ENCODE assay signal across 8 mouse cellular contexts in genomic region chr10:105238291-105238690, GRCm38 (mm10).
DNase-seq lines count a peak whose midpoint lies in the region; ATAC-seq and TF ChIP-seq lines count a peak whose summit lies in the region.
"Not testable (repeated sequence)": the region's sequence is repeated elsewhere in the genome, so short reads cannot be mapped to it uniquely, and the experiment has no call there.

No protein-coding gene starts in this region.

- not testable (repeated sequence) for H3K36me3 ChIP-seq in lung, embryonic 14.5 days (ENCODE audit: insufficient read depth)

- H3K4me3 ChIP-seq in lung, embryonic 14.5 days (ENCODE audit: low read depth, low read length), result not testable (repeated sequence)

- 93% methylated on average over 22 of the region's 22 CpGs for WGBS in lung, embryonic 14.5 days

- not testable (repeated sequence) for TF ChIP-seq CTCF in lung, embryonic 14.5 days (IDR thresholded peaks at IDR 0.05; ENCODE audit: low read depth)

- not testable (repeated sequence) for H3K9me3 ChIP-seq in lung, embryonic 14.5 days (ENCODE audit: low read depth, low read length)

- not testable (repeated sequence) for H3K4me2 ChIP-seq in lung, embryonic 14.5 days

- H3K27ac ChIP-seq in lung, embryonic 14.5 days (ENCODE audit: low read depth), result not testable (repeated sequence)

- peak; percentile 81 for DNase-seq in CD4-positive, CD25-positive, alpha-beta regulatory T cell, adult 2 months (ENCODE audit: low read depth, low spot score)
- DNase-seq in adrenal gland, postnatal 25 days, result peak; percentile 56
- peak; percentile 36 for DNase-seq in embryo, embryonic 10.5 days (ENCODE audit: low spot score)
- peak; percentile 9 for DNase-seq in heart, adult 8-10 months (ENCODE audit: low spot score)
- DNase-seq in layer of hippocampus, adult 11-12 months (ENCODE audit: low spot score), result peak; percentile 20
- peak; percentile 25 for DNase-seq in lung, embryonic 14.5 days
- peak; percentile 24 for DNase-seq in right cerebral cortex, postnatal 14 days
- peak; percentile 25 for DNase-seq in thymus, postnatal 25 days

- not testable (repeated sequence) for H3K27me3 ChIP-seq in lung, embryonic 14.5 days (ENCODE audit: insufficient read depth, low read length)

- ATAC-seq in lung, embryonic 14.5 days (ENCODE audit: insufficient read depth), result not testable (repeated sequence)

- not testable (repeated sequence) for H3K9ac ChIP-seq in lung, embryonic 14.5 days

- H3K4me1 ChIP-seq in lung, embryonic 14.5 days (ENCODE audit: insufficient read depth), result not testable (repeated sequence)

Comparison
In these comparisons a context has a peak if more than half of its experiments do, and no peak if none do; other contexts are left out.
1. DNase-seq: peak in every context shown above with its lines; median percentile 81 in CD4-positive, CD25-positive, alpha-beta regulatory T cell, adult 2 months; 56 in adrenal gland, postnatal 25 days; 36 in embryo, embryonic 10.5 days; 25 in lung, embryonic 14.5 days; 25 in thymus, postnatal 25 days; 24 in right cerebral cortex, postnatal 14 days; 20 in layer of hippocampus, adult 11-12 months; 9 in heart, adult 8-10 months.